Mouse (Mus musculus) cerebellum, adult 8-10 months (tissue): ENCODE data around the gene Hcn4.

Experiments
- DNase-seq: peaks from one replicate; pipeline ENCODE4 v3.0.0; 2022

Hcn4 gene

DNA sequence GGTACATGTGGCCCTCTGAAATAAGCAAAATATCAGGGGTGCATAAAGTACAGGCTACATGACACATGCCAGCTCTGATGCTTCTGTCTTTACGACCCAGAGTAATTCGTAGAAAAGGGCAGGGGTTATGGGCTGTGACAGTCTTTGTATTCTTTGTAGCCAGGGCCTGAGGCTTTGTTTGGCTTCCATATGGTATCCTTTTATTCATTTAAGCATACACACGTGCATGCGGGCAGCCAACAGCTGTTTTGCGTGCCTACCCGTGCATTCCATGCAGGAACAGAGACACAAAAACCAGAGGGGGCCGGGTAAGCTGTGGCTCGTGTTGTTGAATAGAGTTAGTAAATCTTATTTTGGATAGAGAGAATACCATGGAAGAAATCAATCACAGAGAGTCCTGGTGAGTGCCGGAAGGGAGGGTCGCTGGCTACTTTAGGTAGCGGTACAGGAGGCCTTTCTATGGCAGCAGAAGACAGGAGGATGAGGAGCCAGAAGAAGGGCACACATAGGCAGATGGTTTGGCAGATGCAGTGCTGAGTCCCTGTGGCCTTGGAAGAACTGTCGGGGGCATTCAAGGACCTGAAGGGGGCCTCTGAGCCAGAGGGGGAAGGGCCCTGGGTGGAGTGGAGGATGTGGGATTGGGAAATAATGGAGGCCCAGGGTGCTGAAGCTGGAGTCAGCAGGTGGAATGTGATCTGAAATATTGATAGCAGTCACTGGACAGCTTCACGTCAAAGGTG is 26.5 kb downstream of the Hcn4 start:
- no peak for DNase-seq

DNA sequence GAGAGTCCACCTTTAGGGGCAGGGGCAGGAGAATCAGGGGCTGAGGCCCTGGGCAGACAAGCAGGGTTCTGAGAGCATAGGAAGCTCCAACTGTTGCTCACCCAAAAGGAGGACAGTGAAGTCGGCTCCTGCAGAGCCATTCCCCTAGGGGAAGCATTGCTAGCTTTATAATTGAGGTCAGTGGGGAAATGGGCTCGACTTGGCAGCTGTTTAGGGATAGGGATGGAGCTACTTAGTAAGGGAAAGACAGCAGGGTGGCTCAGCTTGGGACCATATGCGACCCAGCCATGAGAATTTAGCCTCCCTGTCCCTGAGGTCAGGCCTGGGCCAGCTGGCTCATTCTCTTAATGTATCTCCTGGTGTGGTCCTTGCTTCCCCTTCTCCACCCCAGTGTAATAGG is 31.7 kb downstream of the Hcn4 start:
- no peak for DNase-seq

DNA sequence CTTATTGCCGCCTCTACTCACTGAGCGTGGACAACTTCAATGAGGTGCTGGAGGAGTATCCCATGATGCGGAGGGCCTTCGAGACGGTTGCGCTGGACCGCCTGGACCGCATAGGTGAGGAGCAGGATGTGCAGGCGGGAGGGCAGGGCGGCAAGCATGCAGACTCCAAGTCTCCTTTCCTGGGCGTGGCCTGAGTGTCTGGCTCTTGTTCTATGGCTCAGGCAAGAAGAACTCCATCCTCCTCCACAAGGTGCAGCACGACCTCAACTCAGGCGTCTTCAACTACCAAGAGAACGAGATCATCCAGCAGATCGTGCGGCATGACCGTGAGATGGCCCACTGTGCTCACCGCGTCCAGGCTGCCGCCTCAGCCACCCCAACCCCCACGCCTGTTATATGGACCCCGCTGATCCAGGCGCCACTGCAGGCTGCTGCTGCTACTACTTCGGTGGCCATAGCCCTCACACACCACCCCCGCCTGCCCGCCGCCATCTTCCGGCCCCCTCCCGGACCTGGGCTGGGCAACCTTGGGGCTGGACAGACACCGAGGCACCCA is 35.9 kb downstream of the Hcn4 start:
- no peak for DNase-seq

DNA sequence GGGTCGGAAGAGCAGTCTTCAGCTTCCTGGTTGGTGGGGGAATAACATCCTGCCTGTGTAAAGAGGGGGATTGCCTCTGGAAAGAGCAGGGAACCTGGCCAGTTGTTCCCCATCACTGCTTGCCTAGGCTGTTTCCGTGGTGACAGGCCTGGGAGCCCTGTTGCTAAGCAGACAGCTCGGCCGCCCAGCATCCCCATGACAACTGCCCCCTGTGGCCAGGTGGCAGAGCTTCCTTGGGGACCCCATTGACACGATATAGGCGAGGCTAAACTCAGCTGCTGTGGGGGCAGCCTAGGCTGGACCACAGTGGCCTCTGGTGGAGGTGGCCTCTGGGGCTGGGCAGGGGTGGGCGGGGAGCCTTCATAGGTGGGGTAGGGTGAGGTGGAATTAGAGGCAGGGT is 40.6 kb downstream of the Hcn4 start:
- DNase-seq, result no peak

DNA sequence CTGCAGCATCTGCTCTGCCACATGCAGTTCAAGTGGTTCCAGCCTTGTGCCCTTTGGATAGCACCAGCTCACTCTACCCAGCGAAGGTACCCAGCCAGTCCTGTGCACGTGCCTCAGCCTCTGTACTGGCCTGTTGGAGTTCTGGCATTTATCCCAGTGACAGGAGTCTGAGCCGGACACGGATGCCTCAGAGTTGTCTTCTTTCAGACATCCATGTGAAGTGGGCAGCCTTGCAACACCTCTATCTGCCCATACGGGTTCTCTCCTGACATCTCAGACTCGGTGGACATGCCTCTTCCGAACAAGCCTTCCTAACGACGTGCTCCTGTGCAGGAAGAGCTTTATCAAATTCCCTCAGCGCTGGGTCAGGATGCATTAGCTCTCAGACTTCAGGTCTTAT is 47.9 kb downstream of the Hcn4 start:
- no peak for DNase-seq

DNA sequence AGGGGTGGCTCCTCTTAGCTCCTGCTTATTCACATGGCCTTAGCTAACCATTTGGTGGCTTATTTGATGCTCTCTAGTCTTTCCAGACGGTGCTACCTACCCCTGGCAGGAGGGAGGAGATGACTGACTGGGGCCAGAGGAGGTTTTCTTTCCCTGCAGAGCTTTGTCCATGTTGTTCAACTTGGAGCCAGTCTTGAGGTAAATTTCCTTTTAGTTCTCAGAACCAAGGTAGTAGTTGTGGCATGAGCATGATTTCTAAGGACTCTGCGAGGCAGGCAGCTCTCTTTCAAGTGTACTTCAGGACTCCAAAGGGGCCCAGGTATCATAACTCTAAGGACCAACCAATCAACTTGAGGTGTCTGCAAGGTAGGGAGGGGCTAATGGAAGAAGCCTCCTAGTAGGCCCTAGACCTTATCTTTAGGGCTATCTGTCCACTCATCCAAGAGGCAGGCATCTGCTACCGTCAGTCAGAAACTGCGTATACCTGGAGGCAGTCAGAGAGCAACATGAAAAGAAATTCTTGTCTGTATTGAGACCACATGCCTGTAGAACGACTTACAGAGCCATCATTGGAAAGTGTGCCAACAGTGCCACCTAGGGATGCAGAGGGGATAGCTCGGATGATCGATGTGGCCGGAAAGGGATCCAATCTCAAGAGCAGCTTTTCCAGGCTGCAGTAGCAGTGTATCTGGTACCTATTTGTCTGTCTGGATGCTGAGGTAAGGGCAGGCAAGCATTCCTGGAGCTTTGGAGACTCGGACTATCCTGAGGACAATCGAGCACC is 50.5 kb downstream of the Hcn4 start:
- peak; percentile 48 for DNase-seq

DNA sequence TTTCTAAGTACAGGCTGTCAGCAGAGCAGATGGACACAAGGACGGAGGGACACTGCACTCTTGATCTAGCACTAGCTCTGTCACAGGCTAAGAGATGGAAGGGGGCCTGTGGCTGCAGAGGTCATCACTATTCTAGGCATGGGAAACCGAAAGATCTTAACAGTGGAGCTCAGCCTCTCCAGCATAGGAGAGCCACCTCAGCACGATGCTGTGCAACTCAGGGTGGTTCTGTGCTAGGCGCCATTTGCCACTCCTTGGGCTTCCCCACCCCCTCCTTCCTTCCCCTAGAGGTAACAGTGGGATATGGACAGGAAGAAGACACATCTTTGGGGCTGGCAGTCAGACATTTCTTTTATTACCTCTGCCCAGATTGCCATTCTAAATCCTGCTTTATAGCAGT is 51.1 kb downstream of the Hcn4 start:
- no peak for DNase-seq

DNA sequence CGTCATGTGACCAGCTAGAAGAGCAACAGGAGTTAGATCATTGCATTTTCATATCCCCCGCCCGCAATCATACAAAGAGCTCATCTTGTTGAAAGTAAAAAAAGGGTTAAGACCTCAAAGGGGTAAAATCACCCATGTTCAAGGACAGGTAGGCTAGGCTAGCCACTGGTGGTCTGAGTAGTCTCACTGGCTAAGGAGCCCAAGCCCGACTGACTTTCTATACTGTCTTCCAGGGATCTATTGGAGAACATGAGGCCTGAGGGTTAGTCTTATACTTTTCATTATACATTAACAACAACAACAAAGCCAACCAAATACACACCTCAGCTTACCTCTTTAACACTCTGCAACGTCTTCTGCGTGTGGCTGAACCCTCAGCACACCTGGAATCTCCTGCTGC is 52.2 kb downstream of the Hcn4 start:
- DNase-seq, result no peak

DNA sequence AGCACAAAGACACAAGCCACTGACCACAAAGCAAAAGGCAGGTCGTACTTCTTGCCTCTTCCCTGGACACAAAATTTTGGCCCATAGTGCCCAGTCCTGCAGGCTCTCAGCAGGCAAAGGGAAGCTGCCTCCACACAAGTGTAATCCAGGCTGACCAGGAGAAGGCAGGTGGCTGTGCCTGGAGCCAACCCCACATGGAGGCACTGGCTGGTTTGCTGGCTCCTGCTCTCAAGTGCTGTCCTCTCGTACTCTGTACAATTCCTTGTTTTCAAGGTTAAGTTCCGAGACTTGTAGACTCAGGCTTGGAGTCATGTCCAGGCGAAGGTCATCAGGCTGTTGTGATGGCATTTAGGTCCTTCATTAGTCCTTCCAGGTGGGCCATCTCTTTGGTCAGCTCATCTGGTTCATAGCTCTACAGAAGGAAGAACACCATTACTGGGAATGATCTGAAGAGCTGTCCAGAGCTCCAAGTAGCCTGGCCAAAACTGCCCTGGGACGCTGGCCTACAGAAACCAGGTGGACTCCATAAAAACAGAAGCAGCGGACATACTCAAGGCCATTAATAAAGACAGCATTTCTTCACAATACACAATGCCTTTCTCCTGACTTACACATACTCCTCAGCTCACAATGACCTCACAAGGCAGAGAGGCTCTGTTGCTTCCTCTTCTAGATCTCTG is 53.9 kb downstream of the Hcn4 start:
- DNase-seq, result peak; percentile 74

DNA sequence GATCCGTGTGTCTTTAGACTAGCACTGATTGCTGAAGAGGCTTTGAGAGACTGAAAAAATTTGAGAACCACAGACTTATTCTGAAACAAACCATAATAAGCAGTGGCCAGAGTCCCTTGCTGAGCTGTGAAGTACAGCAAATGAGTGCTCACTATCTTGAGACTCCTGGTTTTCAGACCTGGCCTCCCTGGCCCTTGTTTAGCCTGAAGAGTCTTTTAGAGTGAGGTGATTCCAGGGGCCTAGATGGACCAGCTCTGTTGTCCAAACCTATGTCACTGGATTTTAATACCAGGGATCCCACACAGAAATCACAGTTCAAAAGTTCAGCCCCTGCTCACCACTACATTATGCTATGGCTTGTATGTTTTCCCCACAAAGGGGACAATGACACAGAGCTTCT is 56.6 kb downstream of the Hcn4 start:
- DNase-seq, result no peak

DNA sequence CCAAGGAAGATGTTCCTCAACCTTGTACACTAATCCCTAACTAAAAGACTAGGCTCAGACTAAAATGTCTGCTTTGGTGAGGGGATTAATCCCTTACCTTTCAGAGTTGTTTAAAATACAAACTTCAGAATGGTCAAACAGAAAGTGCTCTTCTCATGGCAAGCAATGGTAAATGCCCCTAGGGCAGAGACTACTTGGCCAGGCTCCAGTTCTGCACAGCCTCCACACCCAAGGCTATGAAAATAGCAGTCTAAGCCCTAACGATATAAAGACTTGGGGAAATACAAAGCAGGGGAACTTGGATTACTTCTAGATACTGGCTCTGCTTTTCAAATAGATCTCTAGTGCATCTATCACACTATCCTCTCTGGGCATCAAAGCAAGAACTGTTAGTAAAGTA is 59.5 kb downstream of the Hcn4 start:
- no peak for DNase-seq

DNA sequence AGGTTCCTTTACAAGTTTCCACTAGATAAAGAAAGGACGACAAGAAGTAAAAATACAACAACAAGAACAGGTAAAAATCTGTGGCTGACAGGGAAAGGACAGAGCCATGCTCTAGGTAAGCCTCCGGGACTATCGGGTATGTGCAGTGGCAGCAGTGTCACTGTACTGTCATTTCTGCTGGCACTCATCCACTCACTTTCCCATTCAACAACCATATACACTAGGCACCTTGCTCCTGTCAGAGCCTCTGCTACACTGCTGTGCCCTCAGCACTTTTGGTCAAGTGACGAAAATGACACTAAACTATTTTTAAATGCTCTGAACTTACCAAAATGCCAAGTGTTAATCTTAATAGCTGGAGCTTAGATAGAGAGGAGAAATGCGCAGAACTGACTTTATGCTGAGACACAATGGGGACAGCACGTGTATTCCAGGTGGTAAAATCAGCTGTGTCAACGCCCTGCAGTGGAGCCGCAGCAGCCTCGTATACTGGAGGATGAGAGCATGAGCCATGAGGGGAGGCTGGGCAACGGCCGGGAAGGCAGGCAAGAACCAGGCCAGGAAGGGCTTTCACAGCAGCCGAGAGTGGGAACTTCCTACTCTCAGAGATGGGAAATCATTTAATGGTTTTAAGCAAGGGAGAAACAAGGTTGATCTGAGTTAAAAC is 66.7 kb downstream of the Hcn4 start:
- no peak for DNase-seq

DNA sequence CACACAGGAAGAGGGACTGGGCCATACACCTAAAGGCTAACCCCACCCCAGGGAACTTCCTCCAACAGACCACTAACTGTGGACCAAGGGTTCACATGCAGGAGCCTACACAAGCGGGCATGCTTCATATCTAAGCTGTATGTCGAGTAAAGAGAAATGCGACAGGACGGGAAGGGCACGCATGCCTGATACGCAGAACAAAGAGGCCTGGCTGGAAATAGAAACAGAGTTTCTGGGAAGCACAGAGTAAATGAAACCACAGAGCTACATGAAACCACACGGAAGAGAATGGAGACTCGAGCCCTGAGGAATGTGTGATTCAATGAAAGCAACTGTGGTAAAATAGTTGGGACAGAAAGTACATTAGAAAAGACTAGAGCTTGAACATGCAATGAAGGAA is 67.7 kb downstream of the Hcn4 start:
- no peak for DNase-seq

DNA sequence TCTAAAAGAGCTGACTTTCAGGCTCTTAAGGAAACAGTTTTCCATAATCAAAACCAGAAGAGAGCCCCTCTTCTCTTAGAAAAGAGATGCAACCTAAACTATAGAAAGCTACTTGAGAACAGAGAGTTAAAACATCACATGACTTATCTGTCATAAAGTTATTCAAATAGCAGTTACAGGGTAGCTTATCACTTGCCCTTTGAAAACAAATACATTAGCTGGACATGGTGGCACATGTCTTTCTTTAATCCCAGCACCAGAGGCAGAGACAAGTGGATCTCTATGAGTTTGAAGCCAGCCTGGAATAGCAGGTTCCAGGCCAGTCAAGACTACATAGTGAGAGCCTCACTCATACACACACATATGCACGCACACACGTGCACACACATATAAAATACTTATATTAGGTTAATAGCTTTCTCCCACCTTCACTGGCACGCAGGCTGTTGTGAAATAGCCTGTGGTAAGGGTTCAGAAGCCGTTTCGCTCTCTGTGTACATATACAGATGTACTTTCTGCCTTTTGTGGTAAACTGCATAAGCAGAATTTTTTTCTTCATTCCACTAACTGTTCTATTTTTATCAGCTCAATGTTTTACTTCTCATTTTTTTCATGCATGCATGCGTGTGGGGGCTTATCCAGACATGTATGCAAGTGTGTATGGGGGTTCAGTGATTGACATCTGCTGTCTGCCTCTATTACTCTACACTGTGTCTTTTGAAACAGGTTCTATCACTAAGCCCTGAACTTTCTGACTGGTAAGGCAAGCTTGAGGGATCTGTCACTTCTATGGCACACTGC is 68.8 kb downstream of the Hcn4 start:
- no peak for DNase-seq

DNA sequence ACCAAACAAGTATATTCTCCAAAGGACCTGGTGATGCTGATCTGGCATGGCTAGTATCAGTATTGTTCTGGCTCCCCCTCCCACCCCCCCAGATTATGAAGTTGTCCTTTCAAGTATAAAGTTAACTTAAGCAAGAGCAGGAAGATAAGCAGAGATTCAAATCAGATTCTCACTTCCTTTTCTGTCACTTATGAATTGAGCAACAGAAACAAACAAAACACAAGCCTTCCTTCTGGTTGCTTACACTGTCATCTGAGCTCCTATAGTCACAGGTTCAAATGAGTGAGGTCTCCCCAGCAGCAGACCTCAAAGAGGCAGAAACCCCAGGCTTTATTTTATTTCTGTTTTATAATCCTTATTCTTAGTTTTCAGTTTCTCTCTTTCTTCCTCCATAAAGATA is 76.4 kb downstream of the Hcn4 start:
- DNase-seq, result no peak

DNA sequence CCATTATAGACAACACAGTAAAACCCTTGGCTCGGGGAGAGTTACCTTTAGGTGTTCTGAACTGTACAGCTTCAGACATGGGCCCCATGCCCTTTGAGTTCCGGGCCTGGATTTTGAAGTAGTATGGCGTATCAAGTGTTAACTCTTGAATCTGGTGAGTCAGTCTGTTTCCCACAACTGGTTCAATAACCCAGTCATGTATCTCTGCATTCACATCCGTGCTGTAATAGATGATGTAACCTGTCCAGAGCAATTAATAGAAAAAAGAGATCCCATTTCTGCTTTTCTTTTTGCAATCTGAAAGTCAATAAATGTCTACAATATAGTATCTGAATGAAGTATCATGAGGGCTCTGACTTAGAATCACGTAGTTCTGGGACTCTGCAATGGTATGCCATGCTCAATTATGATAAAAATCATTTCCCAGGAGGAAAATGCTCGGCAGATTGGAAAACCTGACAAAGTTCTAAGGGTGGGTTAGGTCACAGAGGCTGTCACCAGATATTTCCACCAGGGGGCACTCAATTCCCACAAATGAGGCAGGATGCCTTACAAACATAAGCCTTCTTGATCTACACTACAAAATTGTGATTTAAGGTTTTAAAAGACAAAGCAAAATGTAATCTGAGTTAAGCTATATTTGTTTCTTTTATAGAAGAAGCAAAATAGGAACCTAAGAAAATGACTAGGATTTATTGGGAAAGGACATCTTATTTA is 79.8 kb downstream of the Hcn4 start:
- DNase-seq, result peak; percentile 37
